Mouse (Mus musculus) adrenal gland, adult 18-20 months (tissue): ENCODE data around the gene Gm8220. TPM values are rescaled to one million over a fixed set of nuclear protein-coding genes. Genes with fewer than 3 reads are reported as not detected.
"Not testable (repeated sequence)": the region's sequence is repeated elsewhere in the genome, so short reads cannot be mapped to it uniquely, and the experiment has no call there.

Experiments
- DNase-seq, 2 experiments: peaks; one replicate each; pipeline ENCODE4 v3.0.0; 2021 to 2022; ENCODE audit warnings: low spot score in 2 of 2
- long read RNA-seq, 2 experiments: library from polyadenylated mRNA; stranded (forward); transcript quantifications; one replicate each; pipeline ENCODE4 v2.0.0; 2021
- total RNA-seq, 2 experiments: library from RNA; stranded (reverse); gene quantifications; 1 replicate in 1 of 2; 2 replicates in 1 of 2; pipeline ENCODE4 v1.2.3; 2021

Gm8220 gene
- not detected for total RNA-seq
- long read RNA-seq, experiment 1 = 0 reads
- long read RNA-seq, experiment 2 = 0 reads

DNA sequence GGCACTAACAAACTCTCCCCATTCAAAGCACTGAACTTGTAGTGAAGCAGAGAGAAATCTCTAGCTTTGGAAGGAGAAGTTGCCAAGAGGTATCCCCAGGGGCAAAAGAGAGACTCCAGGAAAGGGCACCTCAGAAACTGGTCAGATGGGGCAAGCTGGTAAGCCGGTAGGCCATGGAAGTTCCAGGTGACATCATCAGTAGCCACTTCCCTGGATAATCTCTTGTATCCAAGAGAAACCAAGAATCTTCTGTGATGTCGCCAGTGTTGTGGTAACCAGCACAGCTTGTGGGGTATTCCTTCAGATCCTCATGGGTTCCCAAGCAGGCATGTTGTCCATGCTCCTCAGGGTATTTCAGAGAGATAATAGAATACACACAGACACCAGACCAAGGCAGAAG is at the start of gene Gm8220:
Gene Gm8220 (plus strand): TSS at position 301 of the 400 bp plus-strand sequence.
- DNase-seq = not testable (repeated sequence)

DNA sequence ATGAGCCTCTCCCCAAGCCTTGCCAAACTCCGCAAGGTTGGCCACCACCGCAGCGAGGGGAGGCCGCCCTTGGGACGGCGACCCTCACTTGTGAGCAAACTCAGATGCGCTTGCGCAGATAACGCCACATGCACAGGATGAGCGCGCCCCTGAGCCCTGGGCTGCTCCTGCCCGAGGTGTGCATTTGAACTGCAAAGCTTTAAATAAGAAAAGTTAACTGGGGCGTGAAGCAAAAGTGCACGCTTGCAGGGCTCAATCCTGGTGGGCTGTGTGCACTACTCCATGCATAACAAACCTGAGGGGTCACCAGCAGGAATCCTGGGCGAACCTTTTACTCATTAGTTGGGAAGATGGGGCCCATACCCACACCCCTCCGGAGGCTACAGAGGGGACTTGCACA is 37.3 kb upstream of the Gm8220 start:
- no peak for DNase-seq

DNA sequence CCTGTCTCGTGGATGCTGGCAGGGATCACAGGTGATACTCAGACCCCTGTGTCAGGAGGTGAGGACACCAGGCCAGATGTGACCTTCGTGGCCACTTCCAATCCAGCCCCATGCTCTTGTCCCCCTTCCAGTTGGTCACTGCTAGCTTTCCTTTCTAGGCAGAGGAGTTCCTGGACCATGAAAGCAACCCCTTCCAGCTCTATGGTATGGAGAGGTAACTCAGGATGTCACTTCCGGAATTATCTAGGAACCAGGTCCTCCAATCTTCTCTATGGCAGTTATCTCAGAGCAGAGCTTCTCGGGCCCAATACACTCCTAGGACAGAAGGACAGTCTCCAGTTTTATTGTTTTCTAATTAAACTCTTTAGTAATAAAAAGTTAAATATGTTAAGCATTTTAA is 26.7 kb downstream of the Gm8220 start:
- DNase-seq = not testable (repeated sequence)

DNA sequence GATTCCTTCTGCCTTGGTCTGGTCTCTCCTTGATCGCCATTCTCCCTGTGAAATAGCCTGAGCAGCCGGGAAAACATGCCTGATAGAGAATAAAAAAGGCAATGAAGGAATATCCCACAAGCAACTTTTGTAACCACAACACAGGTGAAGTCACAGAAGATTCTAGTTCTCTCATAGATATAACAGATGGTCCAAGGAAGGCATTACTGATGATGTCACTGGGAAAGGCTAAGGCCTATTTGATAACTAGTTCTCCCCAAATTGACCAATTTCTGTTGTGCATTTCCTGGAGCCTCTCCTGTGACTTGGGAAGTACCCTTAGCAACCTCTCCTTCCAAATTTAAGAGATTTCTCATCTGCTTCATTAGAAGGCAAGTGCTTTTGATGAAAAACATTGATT is 53.1 kb downstream of the Gm8220 start, which contains the start of gene Gm5930:
Gene Gm5930 (minus strand): TSS at position 101 of the 400 bp plus-strand sequence.
- not testable (repeated sequence) for DNase-seq

Other genes with a start within 250 kb of the Gm8220 start
- 1 to 10 TPM; 1.2 to 2.1 TPM for gene Ear2, start 182.9 kb upstream of the Gm8220 start, total RNA-seq
- gene Gm3327, start 161.7 kb upstream of the Gm8220 start, total RNA-seq = not detected
- not detected for gene Gm8212, start 87.9 kb upstream of the Gm8220 start, total RNA-seq
- gene 4930503E14Rik, start 72.3 kb upstream of the Gm8220 start, total RNA-seq = not detected
- gene Gm5930, start 53.0 kb downstream of the Gm8220 start, total RNA-seq = not detected
- gene Gm8229, start 79.8 kb downstream of the Gm8220 start, total RNA-seq = not detected
- not detected for gene Gm3371, start 125.1 kb downstream of the Gm8220 start, total RNA-seq
- gene Gm8232, start 148.1 kb downstream of the Gm8220 start, total RNA-seq = not detected
- gene BC061237, start 206.9 kb downstream of the Gm8220 start, total RNA-seq = not detected
- gene Gm17093, start 232.7 kb downstream of the Gm8220 start, total RNA-seq = not detected